Mouse (Mus musculus): ENCODE measurements at regions not wholly inside any gene's neighbourhood (a gene's known extent, or its start where the extent isn't known, plus 50 kb on each side); places are given as distances from the start of the nearest gene placed in this dataset.
A peak's percentile ranks its signal among the peaks of the same experiment; 100 is the strongest.

- DNase-seq, result no peak
Measured at GRCm38 (mm10) chr2:47750997-47751623, 1062.8 kb upstream of the Acvr2a start.

- DNase-seq, result no peak
Measured at GRCm38 (mm10) chr2:47755716-47756115, 1058.2 kb upstream of the Acvr2a start.

DNA sequence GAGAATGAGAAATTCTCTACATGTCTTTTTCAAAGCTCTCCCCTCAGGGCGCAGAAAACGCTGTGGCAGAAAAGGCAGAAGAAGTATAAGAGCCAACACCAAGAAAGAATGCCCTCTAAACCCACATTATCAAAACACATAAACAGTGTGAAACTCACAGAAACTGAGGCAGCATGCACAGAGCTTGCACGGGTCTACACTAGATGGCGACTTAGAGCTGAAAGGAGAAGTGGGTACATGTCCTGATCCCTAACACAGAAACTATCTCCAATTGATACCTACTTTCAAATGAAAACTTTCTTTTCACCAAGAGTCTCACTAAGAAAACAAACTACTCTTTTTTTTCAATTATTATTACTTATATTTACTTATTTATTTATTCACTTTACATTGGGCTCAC, 1057.7 kb upstream of the Acvr2a start:
- DNase-seq, result no peak

- no peak for DNase-seq
Measured at GRCm38 (mm10) chr2:47775766-47776165, 1038.1 kb upstream of the Acvr2a start.

GRCm38 (mm10) chr2:47776965-47777364, 1036.9 kb upstream of the Acvr2a start:
- no peak for DNase-seq

- DNase-seq, result peak; percentile 6
Measured at GRCm38 (mm10) chr2:47785848-47786247, 1028.1 kb upstream of the Acvr2a start.

GRCm38 (mm10) chr2:47822746-47823271, 991.1 kb upstream of the Acvr2a start:
- no peak for DNase-seq

GRCm38 (mm10) chr2:47832493-47832892, 981.4 kb upstream of the Acvr2a start:
- no peak for DNase-seq

- DNase-seq, result no peak
Measured at GRCm38 (mm10) chr2:47833517-47833916, 980.4 kb upstream of the Acvr2a start.

GRCm38 (mm10) chr2:47834055-47834799, 979.7 kb upstream of the Acvr2a start:
- DNase-seq, result no peak

GRCm38 (mm10) chr2:47857229-47857628, 956.7 kb upstream of the Acvr2a start:
- peak; percentile 21 for DNase-seq

DNA sequence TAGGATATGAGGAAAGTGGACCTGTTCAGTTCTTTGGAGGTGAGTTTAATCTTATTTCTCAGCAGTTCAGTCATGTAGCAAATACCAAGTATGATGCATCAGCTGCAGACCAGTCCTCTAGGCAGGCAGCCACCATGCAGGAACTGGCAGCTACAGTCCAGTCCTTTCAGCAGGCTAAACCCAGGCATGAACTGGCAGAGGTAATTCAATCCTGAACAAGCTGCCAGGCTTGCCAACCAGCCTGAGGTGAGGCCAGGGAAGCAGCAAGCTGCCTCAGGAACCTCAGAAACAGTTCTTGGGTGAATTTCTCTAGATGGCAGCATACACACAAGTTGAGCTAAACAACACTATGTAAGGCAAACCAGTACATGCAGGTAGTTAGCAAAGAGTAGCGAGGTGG, 951.5 kb upstream of the Acvr2a start:
- DNase-seq, result no peak

- DNase-seq, result peak; percentile 22
Measured at GRCm38 (mm10) chr2:47878002-47878401, 935.9 kb upstream of the Acvr2a start.

- DNase-seq, result no peak
Measured at GRCm38 (mm10) chr2:47879071-47879470, 934.8 kb upstream of the Acvr2a start.

GRCm38 (mm10) chr2:47879796-47880195, 934.1 kb upstream of the Acvr2a start:
- DNase-seq, result no peak

DNA sequence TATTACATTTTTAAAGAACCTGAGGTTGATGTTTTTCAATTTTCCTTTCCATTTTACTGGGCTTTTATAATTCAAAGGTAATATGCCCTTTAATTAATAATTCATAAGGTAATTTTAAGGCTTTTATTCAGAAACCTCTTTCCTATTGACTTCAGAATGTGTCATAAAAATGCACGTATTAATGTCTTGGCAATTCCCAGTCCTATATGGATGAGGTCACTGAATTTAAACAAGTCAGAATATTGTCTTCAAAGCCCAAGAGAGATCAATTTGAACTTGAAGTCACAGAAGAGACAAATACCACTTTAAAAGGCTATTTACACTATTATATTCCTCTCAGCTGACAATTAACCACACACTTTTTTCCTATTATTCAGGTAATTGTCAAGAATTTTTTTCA, 925.7 kb upstream of the Acvr2a start:
- no peak for DNase-seq

GRCm38 (mm10) chr2:47891366-47891765, 922.5 kb upstream of the Acvr2a start:
- no peak for DNase-seq

DNA sequence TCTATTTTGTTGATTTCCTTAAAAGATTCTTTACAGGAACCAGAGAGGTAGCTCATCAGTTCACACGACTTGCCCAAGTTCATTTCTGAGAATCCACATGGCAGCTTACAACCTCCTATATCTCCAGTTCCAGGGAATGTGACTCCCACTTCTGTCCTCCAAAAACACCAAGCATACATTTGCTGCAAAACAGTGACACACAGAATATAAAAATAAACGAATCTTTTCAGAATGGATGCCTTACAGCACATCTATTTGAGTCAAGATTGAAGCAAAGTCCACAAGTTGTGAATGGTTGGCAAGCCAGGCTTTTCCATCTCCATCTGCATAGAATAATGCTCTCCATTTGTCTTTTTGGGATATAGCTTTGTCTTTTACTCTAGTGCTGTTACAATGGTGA, 921.0 kb upstream of the Acvr2a start:
- DNase-seq, result no peak

- no peak for DNase-seq
Measured at GRCm38 (mm10) chr2:47894806-47895205, 919.1 kb upstream of the Acvr2a start.

DNA sequence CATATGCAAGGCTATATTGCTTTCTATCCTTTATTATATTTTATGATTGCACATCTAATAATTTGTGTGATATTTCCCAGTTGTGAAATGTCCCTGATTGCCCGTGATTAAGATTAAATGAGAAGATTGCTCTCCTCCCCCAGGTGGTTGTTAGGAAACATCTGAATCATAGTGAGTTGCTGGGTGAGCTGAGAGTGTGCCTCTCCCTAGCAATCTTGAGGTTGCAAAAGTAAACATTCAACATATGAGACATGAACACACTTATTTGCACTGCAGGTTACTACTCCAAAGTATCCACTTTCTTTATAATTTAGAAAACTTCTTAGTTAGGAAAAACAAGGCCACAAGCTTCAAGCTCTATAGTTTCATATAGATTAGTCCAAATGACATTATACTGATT, 899.6 kb upstream of the Acvr2a start:
- no peak for DNase-seq

DNA sequence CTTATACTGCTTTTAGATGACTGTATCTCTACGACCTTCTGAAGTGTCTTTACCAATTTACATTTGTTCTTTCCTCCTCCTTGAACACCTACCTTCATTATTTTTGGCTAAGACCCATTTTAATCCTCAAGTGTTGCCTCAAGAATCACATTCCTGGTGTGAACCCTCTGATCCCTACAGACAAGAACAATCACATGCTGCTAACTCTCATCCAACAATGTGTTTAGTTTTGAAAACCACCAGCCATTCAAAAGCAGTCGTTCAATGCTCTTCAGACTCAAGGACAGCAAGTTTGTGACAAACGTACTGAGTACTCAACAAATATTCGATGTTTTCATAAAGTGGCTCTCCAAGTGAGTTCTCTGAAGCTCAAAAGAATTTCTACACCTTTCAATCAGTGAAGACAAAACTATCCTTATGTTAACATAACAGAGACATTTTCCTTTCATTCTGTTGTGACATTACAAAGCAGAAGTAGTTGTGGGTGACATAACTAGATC, 898.9 kb upstream of the Acvr2a start:
- DNase-seq, result no peak

- DNase-seq, result no peak
Measured at GRCm38 (mm10) chr2:47922965-47923364, 890.9 kb upstream of the Acvr2a start.

DNA sequence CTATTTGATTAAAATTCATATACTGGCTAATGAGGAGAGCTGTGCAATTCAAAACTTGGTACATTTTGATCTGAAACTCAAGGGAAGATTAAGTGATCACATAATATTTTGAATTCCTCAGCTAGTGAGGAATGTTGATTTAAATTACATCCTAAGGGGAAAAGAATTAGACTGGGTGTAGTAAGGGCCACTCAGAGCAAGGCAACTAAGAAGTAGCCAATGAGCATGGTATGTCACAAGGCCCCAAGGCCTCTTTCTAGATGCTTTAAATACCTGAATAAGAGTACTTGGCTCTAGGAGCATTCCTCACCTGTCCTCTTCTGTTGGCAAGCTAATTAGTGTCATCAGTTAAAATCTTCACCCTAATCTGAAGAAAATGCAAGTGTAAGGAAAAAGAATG, 887.3 kb upstream of the Acvr2a start:
- no peak for DNase-seq

DNA sequence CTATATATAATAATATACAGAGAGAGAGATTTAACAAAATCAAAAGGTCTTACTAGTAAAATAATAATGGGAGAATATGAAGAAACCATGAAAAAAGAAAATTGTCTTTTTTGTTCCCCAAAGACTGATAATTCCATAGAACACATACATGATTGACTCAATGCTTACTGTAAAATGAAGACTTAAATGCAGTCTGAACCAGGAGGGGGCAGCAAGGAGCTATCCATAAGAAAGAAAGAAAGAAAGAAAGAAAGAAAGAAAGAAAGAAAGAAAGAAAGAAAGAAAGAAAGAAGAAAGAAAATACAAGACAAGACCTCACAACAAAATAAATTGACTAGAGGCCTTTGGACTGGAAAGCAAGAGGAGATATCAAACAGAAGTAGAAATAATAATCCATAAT, 868.8 kb upstream of the Acvr2a start:
- DNase-seq, result no peak
